In the genomic region with DNA sequence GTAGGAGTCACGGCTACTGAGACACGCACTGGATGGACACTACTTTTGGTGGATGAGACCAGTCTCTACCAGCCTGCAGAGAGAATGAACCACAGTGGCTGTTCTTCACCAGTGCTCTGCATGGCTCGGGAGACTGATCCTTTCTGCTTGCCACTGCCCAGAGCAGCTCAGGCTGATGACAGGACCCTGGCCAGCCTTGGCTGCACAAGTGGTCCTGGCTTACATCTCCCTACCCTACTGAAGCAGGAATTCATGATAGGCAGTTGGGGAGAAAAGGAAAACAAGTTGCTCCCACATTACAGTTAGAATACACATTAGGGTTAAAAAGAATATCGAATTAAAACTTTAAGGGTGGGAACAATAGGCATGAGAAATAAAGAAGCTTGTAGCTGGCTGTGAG, we compare ENCODE assay signal across 17 mouse cellular contexts. TPM values are rescaled to one million over a fixed set of nuclear protein-coding genes. Genes with fewer than 3 reads are reported as not detected.
"Had no signal": no experiment of that assay in that cellular context is flagged by ENCODE, and none has a peak within 500 bp of the region (broad histone marks: within the 10 kb centered on the region; RNA-seq: fewer than 3 reads in every experiment).

No protein-coding gene starts in this region.

- H3K27ac ChIP-seq: layer of hippocampus, adult 2 months; limb, embryonic 12.5 days; liver, embryonic 14.5 days; macrophage; midbrain, embryonic 15.5 days; neural tube, embryonic 13.5 days had no signal

- H3K9ac ChIP-seq: limb, embryonic 12.5 days; liver, embryonic 14.5 days; midbrain, embryonic 15.5 days; neural tube, embryonic 13.5 days had no signal

- H3K4me2 ChIP-seq: limb, embryonic 12.5 days; midbrain, embryonic 11.5 days; midbrain, embryonic 15.5 days; neural tube, embryonic 13.5 days had no signal

- H3K27me3 ChIP-seq: limb, embryonic 12.5 days; megakaryocyte, embryonic 14.5 days; midbrain, embryonic 15.5 days; neural tube, embryonic 13.5 days had no signal

- ATAC-seq: lung, postnatal 0 days; midbrain, embryonic 15.5 days had no signal

- H3K4me1 ChIP-seq: midbrain, embryonic 15.5 days; neural tube, embryonic 13.5 days had no signal

- H3K9me3 ChIP-seq: limb, embryonic 12.5 days; midbrain, embryonic 15.5 days; neural tube, embryonic 13.5 days had no signal

- H3K36me3 ChIP-seq: limb, embryonic 12.5 days; midbrain, embryonic 15.5 days; neural tube, embryonic 13.5 days had no signal

- H3K4me3 ChIP-seq: layer of hippocampus, adult 2 months; limb, embryonic 12.5 days; megakaryocyte, embryonic 14.5 days; midbrain, embryonic 15.5 days; neural tube, embryonic 13.5 days had no signal

- DNase-seq: kidney, postnatal 25 days; liver; lung, adult 2 months; retina, postnatal 1 day; right cerebral cortex, postnatal 4 days; spleen, adult 18-20 months; thymus, adult 18-20 months; thymus, postnatal 14 days had no signal

RNA-seq across cellular contexts. Expression of a gene that starts 39.0 kb away (rescaled TPM):
- polyA plus RNA-seq: lung, adult 2 months; macrophage had no signal
